Mouse (Mus musculus): ENCODE data around the gene 1700024B05Rik. TPM values are rescaled to one million over a fixed set of nuclear protein-coding genes. Genes with fewer than 3 reads are reported as not detected.
"Not testable (repeated sequence)": the region's sequence is repeated elsewhere in the genome, so short reads cannot be mapped to it uniquely, and the experiment has no call there.

Gene 1700024B05Rik
- polyA plus RNA-seq (2012; ENCODE audit: insufficient read depth, insufficient read length, missing spikeins), result not detected in 2 replicates

- H3K27ac ChIP-seq (replicated peaks; ENCODE audit: low read depth, low read length); H3K4me1 ChIP-seq (ENCODE audit: control insufficient read depth, insufficient read depth, insufficient read length, low read length); H3K4me3 ChIP-seq (ENCODE audit: insufficient read depth, low read depth, low read length): not testable (repeated sequence)
These were observed at the start of gene 1700024B05Rik for GRCm38 (mm10) chr14:41943695-41944094. Gene 1700024B05Rik (plus strand): TSS chr14:41943995.

GRCm38 (mm10) chr14:41907190-41907589 lies 36.6 kb upstream of the 1700024B05Rik start, which contains the start of gene Gm7980:
Gene Gm7980 (minus strand): TSS chr14:41907290.
- not testable (repeated sequence) for H3K27ac ChIP-seq (replicated peaks; ENCODE audit: low read depth, low read length); H3K4me1 ChIP-seq (ENCODE audit: control insufficient read depth, insufficient read depth, insufficient read length, low read length); H3K4me3 ChIP-seq (ENCODE audit: insufficient read depth, low read depth, low read length)

- H3K4me1 ChIP-seq (ENCODE audit: control insufficient read depth, insufficient read depth, insufficient read length, low read length); H3K27ac ChIP-seq (replicated peaks; ENCODE audit: low read depth, low read length); H3K4me3 ChIP-seq (ENCODE audit: insufficient read depth, low read depth, low read length): not testable (repeated sequence)
These were observed 19.1 kb upstream of the 1700024B05Rik start, which contains the start of gene 1700049E17Rik1 for GRCm38 (mm10) chr14:41924649-41925048. Gene 1700049E17Rik1 (plus strand): TSS chr14:41924949.

- not testable (repeated sequence) for H3K4me3 ChIP-seq (ENCODE audit: insufficient read depth, low read depth, low read length); H3K27ac ChIP-seq (replicated peaks; ENCODE audit: low read depth, low read length); H3K4me1 ChIP-seq (ENCODE audit: control insufficient read depth, insufficient read depth, insufficient read length, low read length)
These were observed 20.3 kb downstream of the 1700024B05Rik start for GRCm38 (mm10) chr14:41964095-41964494.

GRCm38 (mm10) chr14:41967827-41968226 lies 24.0 kb downstream of the 1700024B05Rik start, which contains the start of gene Gm6401:
Gene Gm6401 (minus strand): TSS chr14:41967927.
- H3K4me3 ChIP-seq (ENCODE audit: insufficient read depth, low read depth, low read length); H3K27ac ChIP-seq (replicated peaks; ENCODE audit: low read depth, low read length); H3K4me1 ChIP-seq (ENCODE audit: control insufficient read depth, insufficient read depth, insufficient read length, low read length): not testable (repeated sequence)

- H3K27ac ChIP-seq (replicated peaks; ENCODE audit: low read depth, low read length); H3K4me1 ChIP-seq (ENCODE audit: control insufficient read depth, insufficient read depth, insufficient read length, low read length); H3K4me3 ChIP-seq (ENCODE audit: insufficient read depth, low read depth, low read length): not testable (repeated sequence)
These were observed 24.8 kb downstream of the 1700024B05Rik start for GRCm38 (mm10) chr14:41968596-41968995.

- H3K4me1 ChIP-seq (ENCODE audit: control insufficient read depth, insufficient read depth, insufficient read length, low read length); H3K4me3 ChIP-seq (ENCODE audit: insufficient read depth, low read depth, low read length); H3K27ac ChIP-seq (replicated peaks; ENCODE audit: low read depth, low read length): not testable (repeated sequence)
These were observed 39.4 kb downstream of the 1700024B05Rik start, which contains the start of gene Gm3543 for GRCm38 (mm10) chr14:41983225-41983624. Gene Gm3543 (minus strand): TSS chr14:41983325.

Other genes starting within 250 kb of the 1700024B05Rik start
- gene Gm8068, start 242.1 kb upstream of the 1700024B05Rik start, polyA plus RNA-seq (2012; ENCODE audit: insufficient read depth, insufficient read length, missing spikeins), result not detected in 2 replicates
- not detected in 2 replicates for gene Gm7929, start 193.4 kb upstream of the 1700024B05Rik start, polyA plus RNA-seq (2012; ENCODE audit: insufficient read depth, insufficient read length, missing spikeins)
- gene Gm47189, start 171.6 kb upstream of the 1700024B05Rik start, polyA plus RNA-seq (2012; ENCODE audit: insufficient read depth, insufficient read length, missing spikeins), result not detected in 2 replicates
- not detected in 2 replicates for gene Gm7980, start 36.7 kb upstream of the 1700024B05Rik start, polyA plus RNA-seq (2012; ENCODE audit: insufficient read depth, insufficient read length, missing spikeins)
- gene 1700049E17Rik1, start 19.0 kb upstream of the 1700024B05Rik start, polyA plus RNA-seq (2012; ENCODE audit: insufficient read depth, insufficient read length, missing spikeins), result not detected in 2 replicates
- gene Gm6401, start 23.9 kb downstream of the 1700024B05Rik start, polyA plus RNA-seq (2012; ENCODE audit: insufficient read depth, insufficient read length, missing spikeins), result not detected in 2 replicates
- gene Gm3543, start 39.3 kb downstream of the 1700024B05Rik start, polyA plus RNA-seq (2012; ENCODE audit: insufficient read depth, insufficient read length, missing spikeins), result not detected in 2 replicates
- not detected in 2 replicates for gene Gm7951, start 173.4 kb downstream of the 1700024B05Rik start, polyA plus RNA-seq (2012; ENCODE audit: insufficient read depth, insufficient read length, missing spikeins)
- not detected in 2 replicates for gene Gm17027, start 218.6 kb downstream of the 1700024B05Rik start, polyA plus RNA-seq (2012; ENCODE audit: insufficient read depth, insufficient read length, missing spikeins)
- not detected in 2 replicates for gene Gm3573, start 246.8 kb downstream of the 1700024B05Rik start, polyA plus RNA-seq (2012; ENCODE audit: insufficient read depth, insufficient read length, missing spikeins)

Measured in brown adipose tissue, adult 24 weeks (tissue).